12 mouse cellular contexts compared by ENCODE assay signal in genomic region chr3:136456471-136457117, GRCm38 (mm10).
DNase-seq lines count a peak whose midpoint lies in the region; ATAC-seq lines count a peak whose summit lies in the region.
"Had no signal": no experiment of that assay in that cellular context is flagged by ENCODE, and none has a peak within 500 bp of the region (broad histone marks: within the 10 kb centered on the region; RNA-seq: fewer than 3 reads in every experiment).

No protein-coding gene starts in this region.

- no peak overlapping the region for H3K9ac ChIP-seq in forebrain, embryonic 11.5 days (ENCODE audit: low read length)
- no peak overlapping the region for H3K9ac ChIP-seq in hindbrain, embryonic 12.5 days
- H3K9ac ChIP-seq in midbrain, embryonic 11.5 days (ENCODE audit: low read length), result no peak overlapping the region
- H3K9ac ChIP-seq: intestine, embryonic 15.5 days; limb, embryonic 15.5 days; stomach, embryonic 15.5 days had no signal

- H3K4me3 ChIP-seq in forebrain, embryonic 11.5 days (ENCODE audit: low read depth, low read length), result no peak overlapping the region
- H3K4me3 ChIP-seq in forebrain, embryonic 10.5 days, result no peak overlapping the region
- no peak overlapping the region for H3K4me3 ChIP-seq in hindbrain, embryonic 12.5 days
- no peak overlapping the region for H3K4me3 ChIP-seq in midbrain, embryonic 11.5 days (ENCODE audit: low read depth, low read length)
- H3K4me3 ChIP-seq: intestine, embryonic 15.5 days; limb, embryonic 15.5 days; stomach, embryonic 15.5 days had no signal

- no peak overlapping the region for H3K27ac ChIP-seq in forebrain, embryonic 11.5 days (ENCODE audit: low read depth, low read length)
- H3K27ac ChIP-seq in forebrain, embryonic 10.5 days, result no peak overlapping the region
- H3K27ac ChIP-seq in hindbrain, embryonic 12.5 days, result no peak overlapping the region
- H3K27ac ChIP-seq in midbrain, embryonic 11.5 days (ENCODE audit: low read depth, low read length), result no peak overlapping the region
- H3K27ac ChIP-seq: intestine, embryonic 15.5 days; limb, embryonic 15.5 days; stomach, embryonic 15.5 days had no signal

- no peaks in the 10 kb centered on the region for H3K36me3 ChIP-seq in forebrain, embryonic 11.5 days (ENCODE audit: control insufficient read depth, insufficient read depth, low read length)
- H3K36me3 ChIP-seq in forebrain, embryonic 10.5 days (replicated peaks), result no peaks in the 10 kb centered on the region
- no peaks in the 10 kb centered on the region for H3K36me3 ChIP-seq in hindbrain, embryonic 12.5 days
- H3K36me3 ChIP-seq in midbrain, embryonic 11.5 days (ENCODE audit: control insufficient read depth, insufficient read depth, low read length), result no peaks in the 10 kb centered on the region
- H3K36me3 ChIP-seq: intestine, embryonic 15.5 days; limb, embryonic 15.5 days; stomach, embryonic 15.5 days had no signal

- ATAC-seq in forebrain, embryonic 11.5 days (replicated peaks; ENCODE audit: low FRiP score), result peak; percentile 67
- peak; percentile 74 for ATAC-seq in hindbrain, embryonic 12.5 days (ENCODE audit: low FRiP score)
- ATAC-seq in midbrain, embryonic 11.5 days (ENCODE audit: low FRiP score), result peak; percentile 58
- no peak for ATAC-seq in erythroid progenitor cell, adult 5-6 weeks (replicated peaks; ENCODE audit: low FRiP score, poor library complexity, severe bottlenecking)
- ATAC-seq: intestine, embryonic 15.5 days had no signal

- no peak for DNase-seq in forebrain, embryonic 11.5 days (ENCODE audit: low spot score)
- DNase-seq in forebrain, embryonic 10.5 days (ENCODE audit: extremely low spot score, low spot score), result no peak
- peak; percentile 32 for DNase-seq in brain, embryonic 18.5 days (ENCODE audit: low read depth, low spot score)
- DNase-seq in midbrain, embryonic 11.5 days (ENCODE audit: low spot score, missing footprints), result no peak
- DNase-seq in adrenal gland, postnatal 25 days, result no peak
- DNase-seq in thymus, postnatal 25 days, result no peak
- DNase-seq: thymus, postnatal 4 days had no signal

- no peaks in the 10 kb centered on the region for H3K27me3 ChIP-seq in forebrain, embryonic 11.5 days (ENCODE audit: control insufficient read depth, insufficient read depth, low read length)
- no peaks in the 10 kb centered on the region for H3K27me3 ChIP-seq in forebrain, embryonic 10.5 days (ENCODE audit: poor library complexity, severe bottlenecking)
- no peaks in the 10 kb centered on the region for H3K27me3 ChIP-seq in hindbrain, embryonic 12.5 days
- H3K27me3 ChIP-seq in midbrain, embryonic 11.5 days (ENCODE audit: control insufficient read depth, insufficient read depth, low read length), result no peaks in the 10 kb centered on the region
- H3K27me3 ChIP-seq: intestine, embryonic 15.5 days; limb, embryonic 15.5 days; stomach, embryonic 15.5 days had no signal

- H3K4me1 ChIP-seq in forebrain, embryonic 11.5 days (replicated peaks; ENCODE audit: control insufficient read depth, insufficient read depth, low read length), result no peaks in the 10 kb centered on the region
- peaks cover 12% of the 10 kb centered on the region for H3K4me1 ChIP-seq in forebrain, embryonic 10.5 days
- peaks cover 8% of the 10 kb centered on the region for H3K4me1 ChIP-seq in hindbrain, embryonic 12.5 days
- H3K4me1 ChIP-seq in midbrain, embryonic 11.5 days (ENCODE audit: control insufficient read depth, insufficient read depth, low read length), result peaks cover 4% of the 10 kb centered on the region; the same call in 1 of the 2 replicates
- H3K4me1 ChIP-seq: intestine, embryonic 15.5 days; limb, embryonic 15.5 days; stomach, embryonic 15.5 days had no signal

- H3K4me2 ChIP-seq in forebrain, embryonic 11.5 days (ENCODE audit: low read depth, low read length, severe bottlenecking), result no peak overlapping the region
- H3K4me2 ChIP-seq in hindbrain, embryonic 12.5 days (replicated peaks), result no peak overlapping the region
- no peak overlapping the region for H3K4me2 ChIP-seq in midbrain, embryonic 11.5 days
- H3K4me2 ChIP-seq: intestine, embryonic 15.5 days; limb, embryonic 15.5 days; stomach, embryonic 15.5 days had no signal

- H3K9me3 ChIP-seq in forebrain, embryonic 11.5 days (ENCODE audit: control insufficient read depth, low read length), result no peaks in the 10 kb centered on the region
- no peaks in the 10 kb centered on the region for H3K9me3 ChIP-seq in forebrain, embryonic 10.5 days
- H3K9me3 ChIP-seq in hindbrain, embryonic 12.5 days (replicated peaks), result no peaks in the 10 kb centered on the region
- H3K9me3 ChIP-seq in midbrain, embryonic 11.5 days (ENCODE audit: control insufficient read depth, low read length), result no peaks in the 10 kb centered on the region
- H3K9me3 ChIP-seq: intestine, embryonic 15.5 days; limb, embryonic 15.5 days; stomach, embryonic 15.5 days had no signal

- 73% methylated on average over 10 of the region's 10 CpGs for WGBS in forebrain, embryonic 11.5 days
- 74% methylated on average over 10 of the region's 10 CpGs for WGBS in forebrain, embryonic 10.5 days
- WGBS in hindbrain, embryonic 12.5 days, result 62% methylated on average over 10 of the region's 10 CpGs
- 65% methylated on average over 10 of the region's 10 CpGs for WGBS in midbrain, embryonic 11.5 days
